Mouse (Mus musculus): ENCODE measurements at regions not wholly inside any gene's neighbourhood (a gene's known extent, or its start where the extent isn't known, plus 50 kb on each side); places are given as distances from the start of the nearest gene placed in this dataset.
"Not testable (repeated sequence)": the region's sequence is repeated elsewhere in the genome, so short reads cannot be mapped to it uniquely, and the experiment has no call there.

GRCm38 (mm10) chr16:50964395-50964794 lies 373.4 kb upstream of the Ccdc54 start:
- no peak for DNase-seq (ENCODE audit: low spot score)
- Histone ChIP-seq H3K4me3 (no peak overlapping the region), H3K4me1 (replicated peaks) (no peaks in the 10 kb centered on the region), H3K36me3 (no peaks in the 10 kb centered on the region), H3K9me3 (no peaks in the 10 kb centered on the region), H3K27me3 (ENCODE audit: insufficient read depth, poor library complexity, severe bottlenecking) (no peaks in the 10 kb centered on the region), H3K27ac (no peak overlapping the region)
- WGBS: 89% methylated on average over 2 of the region's 2 CpGs

- Histone ChIP-seq H3K9me3 (no peaks in the 10 kb centered on the region), H3K4me1 (replicated peaks) (no peaks in the 10 kb centered on the region), H3K36me3 (no peaks in the 10 kb centered on the region), H3K27me3 (ENCODE audit: insufficient read depth, poor library complexity, severe bottlenecking) (no peaks in the 10 kb centered on the region), H3K27ac (no peak overlapping the region), H3K4me3 (no peak overlapping the region)
- DNase-seq (ENCODE audit: low spot score): no peak
- WGBS: 81% methylated on average over 4 of the region's 4 CpGs
Observed at GRCm38 (mm10) chr16:50944091-50944490, 353.1 kb upstream of the Ccdc54 start.

- H3K4me1 ChIP-seq (replicated peaks); H3K4me3 ChIP-seq; H3K27me3 ChIP-seq (ENCODE audit: insufficient read depth, poor library complexity, severe bottlenecking); H3K36me3 ChIP-seq; H3K9me3 ChIP-seq; H3K27ac ChIP-seq; DNase-seq (ENCODE audit: low spot score): not testable (repeated sequence)
- 91% methylated on average over 6 of the region's 6 CpGs for WGBS
Observed at GRCm38 (mm10) chr16:50943581-50943980, 352.6 kb upstream of the Ccdc54 start.

- H3K4me1 ChIP-seq (replicated peaks): no peaks in the 10 kb centered on the region
Observed at GRCm38 (mm10) chr16:50942291-50942690, 351.3 kb upstream of the Ccdc54 start.

GRCm38 (mm10) chr16:50939316-50939715 lies 348.4 kb upstream of the Ccdc54 start:
- 38% methylated on average over 6 of the region's 6 CpGs for WGBS
- no peaks in the 10 kb centered on the region for H3K9me3 ChIP-seq
- H3K27me3 ChIP-seq (ENCODE audit: insufficient read depth, poor library complexity, severe bottlenecking): no peaks in the 10 kb centered on the region
- no peaks in the 10 kb centered on the region for H3K4me1 ChIP-seq (replicated peaks)
- no peak for DNase-seq (ENCODE audit: low spot score)
- H3K36me3 ChIP-seq: no peaks in the 10 kb centered on the region
- H3K27ac ChIP-seq: no peak overlapping the region
- H3K4me3 ChIP-seq: no peak overlapping the region

More at GRCm38 (mm10) chr16:50942291-50942690, 351.3 kb upstream of the Ccdc54 start:
- Histone ChIP-seq H3K27ac (no peak overlapping the region), H3K36me3 (no peaks in the 10 kb centered on the region), H3K9me3 (no peaks in the 10 kb centered on the region), H3K4me3 (no peak overlapping the region), H3K27me3 (ENCODE audit: insufficient read depth, poor library complexity, severe bottlenecking) (no peaks in the 10 kb centered on the region)
- no peak for DNase-seq (ENCODE audit: low spot score)

- 49% methylated on average over 2 of the region's 2 CpGs for WGBS
- H3K36me3 ChIP-seq: no peaks in the 10 kb centered on the region
- no peaks in the 10 kb centered on the region for H3K27me3 ChIP-seq (ENCODE audit: insufficient read depth, poor library complexity, severe bottlenecking)
- DNase-seq (ENCODE audit: low spot score): no peak
- no peaks in the 10 kb centered on the region for H3K4me1 ChIP-seq (replicated peaks)
- H3K4me3 ChIP-seq: no peak overlapping the region
- no peaks in the 10 kb centered on the region for H3K9me3 ChIP-seq
- H3K27ac ChIP-seq: no peak overlapping the region
Observed at GRCm38 (mm10) chr16:50907732-50908131, 316.8 kb upstream of the Ccdc54 start.

- no peak overlapping the region for H3K4me3 ChIP-seq
- no peak overlapping the region for H3K27ac ChIP-seq
- no peaks in the 10 kb centered on the region for H3K4me1 ChIP-seq (replicated peaks)
- no peaks in the 10 kb centered on the region for H3K27me3 ChIP-seq (ENCODE audit: insufficient read depth, poor library complexity, severe bottlenecking)
- no peaks in the 10 kb centered on the region for H3K36me3 ChIP-seq
- H3K9me3 ChIP-seq: no peaks in the 10 kb centered on the region
- DNase-seq (ENCODE audit: low spot score): no peak
- whole genome bisulfite sequencing: 84% methylated on average over 2 of the region's 2 CpGs
Observed at GRCm38 (mm10) chr16:50899151-50899550, 308.2 kb upstream of the Ccdc54 start.

GRCm38 (mm10) chr16:50877926-50878325 lies 287.0 kb upstream of the Ccdc54 start:
- Histone ChIP-seq H3K9me3 (no peaks in the 10 kb centered on the region), H3K27me3 (ENCODE audit: insufficient read depth, poor library complexity, severe bottlenecking) (no peaks in the 10 kb centered on the region), H3K4me1 (replicated peaks) (no peaks in the 10 kb centered on the region), H3K36me3 (no peaks in the 10 kb centered on the region), H3K27ac (no peak overlapping the region), H3K4me3 (no peak overlapping the region)
- no peak for DNase-seq (ENCODE audit: low spot score)
- 74% methylated on average over 3 of the region's 3 CpGs for WGBS

- 92% methylated on average over 4 of the region's 4 CpGs for WGBS
Observed at GRCm38 (mm10) chr16:50871318-50871717, 280.4 kb upstream of the Ccdc54 start.

GRCm38 (mm10) chr16:50863565-50863964 lies 272.6 kb upstream of the Ccdc54 start:
- WGBS: 78% methylated on average over 5 of the region's 5 CpGs
- no peaks in the 10 kb centered on the region for H3K4me1 ChIP-seq (replicated peaks)
- H3K27ac ChIP-seq: no peak overlapping the region
- DNase-seq (ENCODE audit: low spot score): no peak
- no peaks in the 10 kb centered on the region for H3K9me3 ChIP-seq
- H3K36me3 ChIP-seq: no peaks in the 10 kb centered on the region
- no peaks in the 10 kb centered on the region for H3K27me3 ChIP-seq (ENCODE audit: insufficient read depth, poor library complexity, severe bottlenecking)
- no peak overlapping the region for H3K4me3 ChIP-seq

More at GRCm38 (mm10) chr16:50871318-50871717, 280.4 kb upstream of the Ccdc54 start:
- no peak overlapping the region for H3K4me3 ChIP-seq
- no peak for DNase-seq (ENCODE audit: low spot score)
- no peaks in the 10 kb centered on the region for H3K27me3 ChIP-seq (ENCODE audit: insufficient read depth, poor library complexity, severe bottlenecking)
- H3K27ac ChIP-seq: no peak overlapping the region
- no peaks in the 10 kb centered on the region for H3K36me3 ChIP-seq
- H3K4me1 ChIP-seq (replicated peaks): no peaks in the 10 kb centered on the region
- no peaks in the 10 kb centered on the region for H3K9me3 ChIP-seq

GRCm38 (mm10) chr16:50859513-50859912 lies 268.6 kb upstream of the Ccdc54 start:
- Histone ChIP-seq H3K27me3 (ENCODE audit: insufficient read depth, poor library complexity, severe bottlenecking) (no peaks in the 10 kb centered on the region), H3K9me3 (no peaks in the 10 kb centered on the region), H3K27ac (no peak overlapping the region), H3K4me3 (no peak overlapping the region), H3K36me3 (no peaks in the 10 kb centered on the region), H3K4me1 (replicated peaks) (no peaks in the 10 kb centered on the region)
- DNase-seq (ENCODE audit: low spot score): no peak
- WGBS: 92% methylated on average over 1 of the region's 1 CpGs

GRCm38 (mm10) chr16:50852081-50852480 lies 261.1 kb upstream of the Ccdc54 start:
- no peaks in the 10 kb centered on the region for H3K36me3 ChIP-seq
- no peak overlapping the region for H3K27ac ChIP-seq
- H3K4me3 ChIP-seq: no peak overlapping the region
- WGBS: 91% methylated on average over 5 of the region's 5 CpGs
- no peaks in the 10 kb centered on the region for H3K27me3 ChIP-seq (ENCODE audit: insufficient read depth, poor library complexity, severe bottlenecking)
- H3K9me3 ChIP-seq: no peaks in the 10 kb centered on the region
- no peak for DNase-seq (ENCODE audit: low spot score)
- no peaks in the 10 kb centered on the region for H3K4me1 ChIP-seq (replicated peaks)

- Histone ChIP-seq H3K9me3 (no peaks in the 10 kb centered on the region), H3K36me3 (no peaks in the 10 kb centered on the region), H3K27me3 (ENCODE audit: insufficient read depth, poor library complexity, severe bottlenecking) (no peaks in the 10 kb centered on the region), H3K4me3 (no peak overlapping the region), H3K27ac (no peak overlapping the region), H3K4me1 (replicated peaks) (no peaks in the 10 kb centered on the region)
- 70% methylated on average over 2 of the region's 2 CpGs for WGBS
- DNase-seq (ENCODE audit: low spot score): no peak
Observed at GRCm38 (mm10) chr16:50847693-50848092, 256.7 kb upstream of the Ccdc54 start.

- H3K27ac ChIP-seq: no peak overlapping the region
- no peak for DNase-seq (ENCODE audit: low spot score)
- no peaks in the 10 kb centered on the region for H3K36me3 ChIP-seq
- no peak overlapping the region for H3K4me3 ChIP-seq
- H3K4me1 ChIP-seq (replicated peaks): no peaks in the 10 kb centered on the region
- H3K27me3 ChIP-seq (ENCODE audit: insufficient read depth, poor library complexity, severe bottlenecking): no peaks in the 10 kb centered on the region
- no peaks in the 10 kb centered on the region for H3K9me3 ChIP-seq
- WGBS: 71% methylated on average over 4 of the region's 4 CpGs
Observed at GRCm38 (mm10) chr16:50846505-50846904, 255.6 kb upstream of the Ccdc54 start.

Measured in hindbrain, embryonic 10.5 days (tissue).